Mouse (Mus musculus) spleen, adult 2 months (tissue): ENCODE results near the gene Lamc2. TPM values are rescaled to one million over a fixed set of nuclear protein-coding genes. Genes with fewer than 3 reads are reported as not detected.

Experiments used
- DNase-seq, 2 experiments: peaks; one replicate each; pipeline versions ENCODE4 v3.0.0 to v3.0.0-alpha.2; 2012 to 2021; ENCODE audit warnings: low spot score in 2 of 2, low read depth in 1 of 2
- H3K27ac ChIP-seq: fragments of 200-500 bp; 2 replicates; pipeline ENCODE4 v1.5.1; 2012; ENCODE audit warnings: low read length, inconsistent platforms; ENCODE audit not compliant: insufficient read depth
- H3K27me3 ChIP-seq: fragments of 200-500 bp; 2 replicates; pipeline ENCODE4 v1.6.1; 2012; ENCODE audit warnings: mild to moderate bottlenecking, moderate library complexity, low read length, inconsistent platforms; ENCODE audit not compliant: control insufficient read depth, insufficient read depth
- H3K36me3 ChIP-seq: fragments of 200-500 bp; 2 replicates; pipeline ENCODE4 v1.6.1; 2012; ENCODE audit warnings: mild to moderate bottlenecking, low read length, inconsistent platforms; ENCODE audit not compliant: control insufficient read depth, insufficient read depth
- H3K4me1 ChIP-seq: fragments of 200-500 bp; 2 replicates; pipeline ENCODE4 v1.6.1; 2011; ENCODE audit warnings: inconsistent platforms; ENCODE audit not compliant: control insufficient read depth, insufficient read depth, insufficient read length
- H3K4me3 ChIP-seq: fragments of 200-500 bp; 2 replicates; pipeline ENCODE4 v1.5.1; 2011; ENCODE audit warnings: mild to moderate bottlenecking, inconsistent platforms; ENCODE audit not compliant: insufficient read depth, insufficient read length; ENCODE audit errors: extremely low read depth
- CTCF ChIP-seq: fragments of 200-500 bp; IDR thresholded peaks from 2 replicates; pipeline ENCODE4 v1.5.1; 2011; ENCODE audit warnings: mild to moderate bottlenecking, inconsistent platforms; ENCODE audit not compliant: insufficient read depth, insufficient read length, insufficient replicate concordance; ENCODE audit errors: extremely low read depth
- POLR2A ChIP-seq: fragments of 200-500 bp; IDR thresholded peaks from 2 replicates; pipeline ENCODE4 v1.6.1; 2011; ENCODE audit warnings: low read depth, low read length, inconsistent platforms
- WGBS: fragments of 180-500 bp; shearing (Covaris S2); methylation state at CpG from one replicate; pipeline ENCODE4 v1.1.7; 2018; 5-methylcytosine and 5-hydroxymethylcytosine counted together
- polyA plus RNA-seq: library from polyadenylated mRNA; depleted of rRNA; stranded (reverse); fragments of >200 nt; gene quantifications from 2 replicates; pipeline ENCODE4 v1.2.3, GENCODE M21; 2012

Gene Lamc2
- polyA plus RNA-seq, 1 experiment = 0.32 TPM

- Histone ChIP-seq H3K4me3 (no peak overlapping the region), H3K36me3 (no peaks in the 10 kb centered on the region), H3K27ac (no peak overlapping the region), H3K4me1 (no peaks in the 10 kb centered on the region), H3K27me3 (no peaks in the 10 kb centered on the region)
- DNase-seq = no peak
- WGBS = 90% methylated on average over 6 of the region's 6 CpGs
- TF ChIP-seq CTCF (no peak), POLR2A (no peak)
Observed at GRCm38 (mm10) chr1:153097017-153097675, 89.1 kb downstream of the Lamc2 start.

GRCm38 (mm10) chr1:153095826-153096727 is 90.2 kb downstream of the Lamc2 start:
- no peak for DNase-seq
- WGBS = 28% methylated on average over 16 of the region's 16 CpGs
- H3K27ac ChIP-seq = no peak overlapping the region
- H3K4me3 ChIP-seq = no peak overlapping the region
- TF ChIP-seq CTCF (no peak), POLR2A (no peak)
- no peaks in the 10 kb centered on the region for H3K27me3 ChIP-seq
- no peaks in the 10 kb centered on the region for H3K36me3 ChIP-seq
- no peaks in the 10 kb centered on the region for H3K4me1 ChIP-seq

- TF ChIP-seq CTCF (no peak), POLR2A (no peak)
- Histone ChIP-seq H3K27me3 (no peaks in the 10 kb centered on the region), H3K36me3 (no peaks in the 10 kb centered on the region), H3K4me1 (no peaks in the 10 kb centered on the region), H3K4me3 (no peak overlapping the region), H3K27ac (no peak overlapping the region)
- no peak for DNase-seq
- WGBS = 80% methylated on average over 6 of the region's 6 CpGs
Observed at GRCm38 (mm10) chr1:153095328-153095727, 90.9 kb downstream of the Lamc2 start.

- no peaks in the 10 kb centered on the region for H3K4me1 ChIP-seq
- no peak for TF ChIP-seq POLR2A
- TF ChIP-seq CTCF = no peak
- no peaks in the 10 kb centered on the region for H3K36me3 ChIP-seq
- H3K27ac ChIP-seq = no peak overlapping the region
- 57% methylated on average over 12 of the region's 12 CpGs for WGBS
- DNase-seq = no peak
- no peaks in the 10 kb centered on the region for H3K27me3 ChIP-seq
- no peak overlapping the region for H3K4me3 ChIP-seq
Observed at GRCm38 (mm10) chr1:153094226-153095076, 91.8 kb downstream of the Lamc2 start.

GRCm38 (mm10) chr1:153093581-153093980 is 92.7 kb downstream of the Lamc2 start:
- Histone ChIP-seq H3K27me3 (no peaks in the 10 kb centered on the region), H3K36me3 (no peaks in the 10 kb centered on the region), H3K4me3 (no peak overlapping the region), H3K4me1 (no peaks in the 10 kb centered on the region), H3K27ac (no peak overlapping the region)
- DNase-seq = no peak
- TF ChIP-seq POLR2A (no peak), CTCF (no peak)
- WGBS = 72% methylated on average over 4 of the region's 4 CpGs

GRCm38 (mm10) chr1:153093172-153093571 is 93.1 kb downstream of the Lamc2 start:
- Histone ChIP-seq H3K4me1 (no peaks in the 10 kb centered on the region), H3K27me3 (no peaks in the 10 kb centered on the region), H3K4me3 (no peak overlapping the region), H3K27ac (no peak overlapping the region), H3K36me3 (no peaks in the 10 kb centered on the region)
- DNase-seq = no peak
- TF ChIP-seq CTCF = no peak
- no peak for TF ChIP-seq POLR2A
- WGBS = 74% methylated on average over 5 of the region's 5 CpGs
